9 mouse cellular contexts compared by ENCODE assay signal in the genomic region with DNA sequence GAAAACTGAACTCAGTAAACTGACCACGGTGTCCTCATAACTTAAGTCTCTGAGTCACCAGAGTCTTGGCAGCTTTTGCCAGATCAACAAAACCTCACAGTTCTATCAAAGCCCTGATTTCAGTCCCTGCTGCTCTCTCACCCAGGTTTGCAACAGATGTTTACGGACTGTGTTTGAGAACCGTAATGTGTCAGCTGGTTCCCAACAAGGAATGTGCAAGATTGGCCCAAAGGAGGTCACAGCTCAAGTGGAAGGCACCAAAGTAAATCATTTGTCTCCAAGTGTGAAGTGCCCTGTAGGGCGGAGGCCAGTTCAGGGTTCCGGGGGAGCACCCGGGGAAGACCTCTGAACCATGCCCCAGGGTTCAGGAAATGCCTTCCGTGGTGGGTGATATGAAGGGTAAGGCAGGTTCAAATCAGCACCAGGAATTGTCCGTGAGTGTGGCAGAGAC. TPM values are rescaled to one million over a fixed set of nuclear protein-coding genes. Genes with fewer than 3 reads are reported as not detected.
DNase-seq lines count a peak whose midpoint lies in the region; ATAC-seq and TF ChIP-seq lines count a peak whose summit lies in the region.
"Had no signal": no experiment of that assay in that cellular context is flagged by ENCODE, and none has a peak within 500 bp of the region (broad histone marks: within the 10 kb centered on the region; RNA-seq: fewer than 3 reads in every experiment).

No protein-coding gene starts in this region.

- H3K4me3 ChIP-seq in embryonic facial prominence, embryonic 13.5 days: no peak overlapping the region
- no peak overlapping the region for H3K4me3 ChIP-seq in hindbrain, embryonic 12.5 days
- no peak overlapping the region for H3K4me3 ChIP-seq in limb, embryonic 14.5 days (replicated peaks; ENCODE audit: low read length)

- no peak for ATAC-seq in embryonic facial prominence, embryonic 13.5 days (ENCODE audit: insufficient number of reproducible peaks, insufficient read depth, low FRiP score, low TSS enrichment, low read depth)
- no peak for ATAC-seq in hindbrain, embryonic 12.5 days (ENCODE audit: low FRiP score)
- ATAC-seq in limb, embryonic 14.5 days (ENCODE audit: low FRiP score, low read depth): peak; percentile 32
- ATAC-seq in frontal cortex, adult (ENCODE audit: low TSS enrichment): no peak

- peak overlapping the region; percentile 73 for H3K27ac ChIP-seq in embryonic facial prominence, embryonic 13.5 days
- H3K27ac ChIP-seq in hindbrain, embryonic 12.5 days: 0 out of 2 replicates have a peak overlapping the region, but pooled peaks have one; percentile 13
- H3K27ac ChIP-seq in limb, embryonic 14.5 days (replicated peaks; ENCODE audit: low read depth, low read length): peak overlapping the region; percentile 90

- no peaks in the 10 kb centered on the region for H3K9me3 ChIP-seq in embryonic facial prominence, embryonic 13.5 days
- no peaks in the 10 kb centered on the region for H3K9me3 ChIP-seq in hindbrain, embryonic 12.5 days (replicated peaks)
- H3K9me3 ChIP-seq in limb, embryonic 14.5 days (ENCODE audit: control insufficient read depth, low read length): no peaks in the 10 kb centered on the region

- 50% methylated on average over 8 of the region's 8 CpGs for WGBS in embryonic facial prominence, embryonic 13.5 days
- WGBS in hindbrain, embryonic 12.5 days: 78% methylated on average over 8 of the region's 8 CpGs
- WGBS in limb, embryonic 14.5 days: 28% methylated on average over 8 of the region's 8 CpGs

- no peak for TF ChIP-seq POLR2A in limb, embryonic 14.5 days (IDR thresholded peaks at IDR 0.05; ENCODE audit: borderline replicate concordance, extremely low read depth, insufficient read depth, insufficient read length)

- no peaks in the 10 kb centered on the region for H3K36me3 ChIP-seq in embryonic facial prominence, embryonic 13.5 days
- no peaks in the 10 kb centered on the region for H3K36me3 ChIP-seq in hindbrain, embryonic 12.5 days
- H3K36me3 ChIP-seq in limb, embryonic 14.5 days (ENCODE audit: control insufficient read depth, insufficient read depth, low read length): no peaks in the 10 kb centered on the region

- peak overlapping the region; percentile 11; the same call in 1 of the 2 replicates for H3K4me2 ChIP-seq in embryonic facial prominence, embryonic 13.5 days
- no peak overlapping the region for H3K4me2 ChIP-seq in hindbrain, embryonic 12.5 days (replicated peaks)
- H3K4me2 ChIP-seq in limb, embryonic 14.5 days (replicated peaks; ENCODE audit: low read depth, low read length, severe bottlenecking): peak overlapping the region; percentile 16

- peaks cover 25% of the 10 kb centered on the region for H3K4me1 ChIP-seq in embryonic facial prominence, embryonic 13.5 days
- H3K4me1 ChIP-seq in hindbrain, embryonic 12.5 days: peaks cover 13% of the 10 kb centered on the region
- H3K4me1 ChIP-seq in limb, embryonic 14.5 days (ENCODE audit: control insufficient read depth, insufficient read depth, low read length): peaks cover 26% of the 10 kb centered on the region

- H3K9ac ChIP-seq in embryonic facial prominence, embryonic 13.5 days: no peak overlapping the region
- no peak overlapping the region for H3K9ac ChIP-seq in hindbrain, embryonic 12.5 days
- H3K9ac ChIP-seq in limb, embryonic 14.5 days (ENCODE audit: low read depth, low read length, severe bottlenecking): no peak overlapping the region

- no peaks in the 10 kb centered on the region for H3K27me3 ChIP-seq in embryonic facial prominence, embryonic 13.5 days
- no peaks in the 10 kb centered on the region for H3K27me3 ChIP-seq in hindbrain, embryonic 12.5 days
- H3K27me3 ChIP-seq in limb, embryonic 14.5 days (ENCODE audit: control insufficient read depth, insufficient read depth, low read length): no peaks in the 10 kb centered on the region
- H3K27me3 ChIP-seq: CH12.LX had no signal

- peak; percentile 57 for DNase-seq in gastrocnemius, adult 18-20 months (ENCODE audit: low spot score)
- DNase-seq in gastrocnemius, postnatal 10 days: no peak
- peak; percentile 37 for DNase-seq in limb, embryonic 14.5 days (ENCODE audit: low spot score)
- DNase-seq in cerebellum, postnatal 36 days: no peak
- no peak for DNase-seq in frontal cortex, postnatal 14 days (ENCODE audit: low spot score in 2 of 2)

RNA-seq across cellular contexts. Expression of gene Kdm7a, which starts 36.9 kb away (rescaled TPM):
- total RNA-seq in gastrocnemius, adult 18-20 months (2021): 10 to 100 TPM; 25.3 to 26.2 TPM
- total RNA-seq in gastrocnemius, postnatal 10 days (2021): 10 to 100 TPM; 15.8 to 16.3 TPM
- polyA plus RNA-seq in embryonic facial prominence, embryonic 13.5 days (2015; fragmentation: Nextera tagmentation; extraction: Ambion mirVana): 5.8 and 7.4 TPM in 2 replicates
- 21.3 and 22.2 TPM in 2 replicates for polyA plus RNA-seq in hindbrain, embryonic 12.5 days (2016; fragmentation: Nextera tagmentation; extraction: Ambion mirVana)
- polyA plus RNA-seq in limb, embryonic 14.5 days (2012; rRNA removed): 6.3 and 6.8 TPM in 2 replicates
- 6.4 and 7.5 TPM in 2 replicates for polyA plus RNA-seq in limb, embryonic 14.5 days (2014; fragmentation: Nextera tagmentation; extraction: Ambion mirVana)

Comparison
In these comparisons a context has a peak if more than half of its experiments do, and no peak if none do; other contexts are left out.
1. DNase-seq: peak in gastrocnemius, adult 18-20 months (single experiment) and limb, embryonic 14.5 days (single experiment); none in gastrocnemius, postnatal 10 days (single experiment), cerebellum, postnatal 36 days (0 of 2) and frontal cortex, postnatal 14 days (0 of 2).
2. H3K27ac ChIP-seq: peak in every context shown above with its lines; median percentile 90 in limb, embryonic 14.5 days; 73 in embryonic facial prominence, embryonic 13.5 days; 13 in hindbrain, embryonic 12.5 days.